Mouse (Mus musculus): ENCODE results near the gene Casp7. TPM values are rescaled to one million over a fixed set of nuclear protein-coding genes. Genes with fewer than 3 reads are reported as not detected.
"Not testable (repeated sequence)": the region's sequence is repeated elsewhere in the genome, so short reads cannot be mapped to it uniquely, and the experiment has no call there.

Gene Casp7
- 5.4 and 8.2 TPM in 2 replicates for polyA plus RNA-seq (2012; ENCODE audit: insufficient read depth, insufficient read length, missing spikeins)

GRCm38 (mm10) chr19:56396669-56397621 is at the start of gene Casp7:
Gene Casp7 (plus strand): TSS chr19:56397129.
- Histone ChIP-seq H3K4me3 (ENCODE audit: insufficient read depth, low read depth, low read length) (peak within 1 kb of the TSS; percentile 92), H3K4me1 (ENCODE audit: control insufficient read depth, insufficient read depth, insufficient read length, low read length) (0 out of 2 replicates have a peak, but pooled peaks cover 11% of the 10 kb centered on the region), H3K27ac (replicated peaks; ENCODE audit: low read depth, low read length) (peak within 1 kb of the TSS; percentile 72)

DNA sequence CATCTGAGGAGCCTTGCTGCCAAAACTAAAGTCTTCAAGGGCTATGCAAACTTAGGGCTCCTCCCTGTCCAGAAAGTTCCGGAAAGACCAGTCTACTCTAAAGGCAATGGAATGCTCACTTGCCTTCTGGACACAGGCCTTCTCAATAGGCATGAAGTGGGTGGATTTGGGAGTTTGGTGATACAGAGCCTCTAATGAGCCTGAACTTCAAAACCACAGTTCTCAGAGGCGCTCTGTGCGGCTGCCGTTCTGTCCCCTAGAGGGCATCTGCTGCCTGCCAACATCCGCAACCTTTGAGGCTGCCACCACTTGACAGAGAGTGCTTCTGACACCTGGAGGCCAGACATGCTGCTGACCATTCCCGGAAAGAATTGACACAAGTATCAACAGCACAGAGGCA is 47.6 kb upstream of the Casp7 start:
- Histone ChIP-seq H3K27ac (replicated peaks; ENCODE audit: low read depth, low read length) (no peak overlapping the region), H3K4me1 (ENCODE audit: control insufficient read depth, insufficient read depth, insufficient read length, low read length) (no peaks in the 10 kb centered on the region), H3K4me3 (ENCODE audit: insufficient read depth, low read depth, low read length) (no peak overlapping the region)

GRCm38 (mm10) chr19:56353689-56354088 is 43.2 kb upstream of the Casp7 start:
- Histone ChIP-seq H3K4me1 (ENCODE audit: control insufficient read depth, insufficient read depth, insufficient read length, low read length) (0 out of 2 replicates have a peak, but pooled peaks cover 2% of the 10 kb centered on the region), H3K4me3 (ENCODE audit: insufficient read depth, low read depth, low read length) (no peak overlapping the region), H3K27ac (replicated peaks; ENCODE audit: low read depth, low read length) (no peak overlapping the region)

DNA sequence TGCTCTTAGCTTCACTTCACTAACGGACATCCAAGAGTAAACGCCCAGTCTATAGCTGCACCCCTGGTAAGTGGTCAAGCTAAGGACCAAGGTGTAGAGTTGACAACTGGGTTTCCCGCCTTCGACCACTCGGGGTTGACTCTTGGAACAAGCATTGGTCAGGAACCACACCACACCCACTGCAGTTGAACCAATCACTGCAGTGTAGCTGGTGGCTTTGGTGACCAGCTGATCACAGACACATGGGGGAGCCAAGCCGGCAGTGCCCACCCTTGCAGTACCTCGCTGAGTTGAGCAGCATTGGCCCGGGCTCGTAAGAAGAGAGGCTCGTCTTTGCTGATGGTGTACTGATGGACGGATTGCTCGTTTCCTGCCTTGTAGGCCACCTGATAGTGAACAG is 41.7 kb upstream of the Casp7 start:
- Histone ChIP-seq H3K4me1 (ENCODE audit: control insufficient read depth, insufficient read depth, insufficient read length, low read length) (0 out of 2 replicates have a peak, but pooled peaks cover 2% of the 10 kb centered on the region), H3K4me3 (ENCODE audit: insufficient read depth, low read depth, low read length) (no peak overlapping the region), H3K27ac (replicated peaks; ENCODE audit: low read depth, low read length) (no peak overlapping the region)

DNA sequence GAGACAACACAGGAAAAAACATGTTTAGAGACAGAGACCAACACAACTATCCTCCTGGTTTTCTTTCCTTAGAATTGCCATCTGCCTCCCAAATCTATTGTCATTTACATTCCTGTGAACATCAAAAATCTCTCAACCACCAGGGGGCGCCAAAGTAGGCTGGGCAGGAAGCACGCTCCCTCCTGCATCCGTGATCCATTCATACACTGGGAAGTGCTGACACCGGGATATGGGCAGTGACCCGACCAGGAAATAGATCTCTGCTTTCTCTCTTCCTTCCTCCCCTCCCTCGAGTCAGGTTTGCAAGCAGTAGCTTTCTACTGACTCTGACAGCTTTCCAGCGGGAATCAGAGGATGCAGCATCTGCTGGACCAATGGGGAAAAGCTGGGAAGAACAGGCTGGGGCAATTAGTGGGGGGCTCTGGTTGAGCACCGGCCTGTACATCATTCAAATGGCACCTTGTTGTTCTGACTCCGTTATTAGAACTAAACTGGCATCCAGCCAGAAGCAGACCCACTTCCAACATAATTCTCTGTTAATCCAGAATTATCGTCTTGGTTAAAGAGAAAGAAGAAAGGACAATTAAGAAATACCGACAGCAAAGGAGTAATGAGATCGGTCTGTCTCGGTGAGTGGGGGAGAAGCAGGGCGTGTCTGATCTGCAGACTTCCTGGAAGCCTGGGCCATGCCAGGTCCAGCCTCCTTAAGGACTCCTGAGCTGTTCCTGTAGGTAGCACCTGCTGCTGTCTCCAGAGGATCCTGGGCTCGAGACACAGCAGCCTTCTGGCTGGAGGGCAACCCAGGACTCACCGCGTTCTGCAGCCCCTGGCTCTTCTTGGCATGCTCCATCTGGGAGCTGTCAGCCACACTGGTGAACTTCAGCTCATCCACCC is 40.2 kb upstream of the Casp7 start:
- Histone ChIP-seq H3K4me3 (ENCODE audit: insufficient read depth, low read depth, low read length) (peak overlapping the region; percentile 0; the same call in 1 of the 2 replicates), H3K4me1 (ENCODE audit: control insufficient read depth, insufficient read depth, insufficient read length, low read length) (0 out of 2 replicates have a peak, but pooled peaks cover 2% of the 10 kb centered on the region), H3K27ac (replicated peaks; ENCODE audit: low read depth, low read length) (no peak overlapping the region)

DNA sequence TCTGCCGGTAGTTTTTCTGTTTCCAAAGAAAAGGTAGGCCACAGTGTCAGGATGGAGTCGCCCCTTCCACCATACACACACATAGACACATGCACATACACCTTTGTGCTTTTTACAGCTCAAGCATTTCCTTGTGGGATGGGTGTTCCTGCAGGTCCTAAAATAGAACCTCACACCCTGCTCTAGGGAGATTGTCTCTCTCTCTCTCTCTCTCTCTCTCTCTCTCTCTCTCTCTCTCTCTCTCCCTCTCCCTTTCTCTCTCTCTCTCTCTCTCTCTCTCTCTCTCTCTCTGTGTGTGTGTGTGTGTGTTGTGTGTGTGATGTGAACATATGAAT is 39.6 kb upstream of the Casp7 start:
- not testable (repeated sequence) for H3K27ac ChIP-seq (replicated peaks; ENCODE audit: low read depth, low read length); H3K4me1 ChIP-seq (ENCODE audit: control insufficient read depth, insufficient read depth, insufficient read length, low read length); H3K4me3 ChIP-seq (ENCODE audit: insufficient read depth, low read depth, low read length)

- H3K4me1 ChIP-seq (ENCODE audit: control insufficient read depth, insufficient read depth, insufficient read length, low read length) = 0 out of 2 replicates have a peak, but pooled peaks cover 2% of the 10 kb centered on the region
- H3K27ac ChIP-seq (replicated peaks; ENCODE audit: low read depth, low read length) = no peak overlapping the region
- H3K4me3 ChIP-seq (ENCODE audit: insufficient read depth, low read depth, low read length) = no peak overlapping the region
Observed at GRCm38 (mm10) chr19:56358890-56359289, 38.0 kb upstream of the Casp7 start.

DNA sequence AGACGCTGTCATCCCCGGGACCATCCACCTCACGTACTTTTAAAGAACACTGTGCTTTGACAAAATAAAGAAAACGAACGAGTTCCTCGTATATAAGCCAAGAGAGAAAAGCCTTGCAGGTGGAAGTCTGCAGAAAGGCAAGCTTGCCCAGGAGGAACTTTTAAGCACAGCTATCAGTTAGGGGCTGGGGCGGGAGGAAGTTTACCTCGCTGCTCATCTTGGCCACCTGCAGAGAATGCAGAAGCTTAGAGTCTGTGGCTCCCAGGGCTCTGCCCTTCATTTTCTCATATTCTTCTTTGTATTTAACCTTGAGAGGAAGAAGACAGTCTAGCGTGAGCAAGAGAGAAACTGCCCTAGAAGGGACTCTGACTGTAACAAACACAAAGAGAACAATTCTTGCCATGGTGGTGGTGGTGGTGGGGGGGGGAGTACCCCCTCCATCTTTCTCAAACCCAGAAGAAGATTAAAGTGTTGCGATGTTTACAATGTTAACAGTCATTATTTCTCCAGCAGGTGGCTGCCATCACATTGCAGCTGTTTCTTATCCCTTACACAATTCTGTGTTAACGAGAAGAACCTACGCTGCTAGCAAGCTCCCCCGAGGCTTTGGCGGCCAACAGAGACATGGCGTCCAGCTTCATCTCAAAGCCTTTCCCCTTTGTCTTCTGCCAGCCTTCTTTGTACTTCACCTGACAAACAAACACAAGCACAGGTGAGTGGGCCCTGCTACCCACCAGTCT is 33.0 kb upstream of the Casp7 start:
- no peak overlapping the region for H3K27ac ChIP-seq (replicated peaks; ENCODE audit: low read depth, low read length)
- H3K4me3 ChIP-seq (ENCODE audit: insufficient read depth, low read depth, low read length) = no peak overlapping the region

GRCm38 (mm10) chr19:56364563-56364962 is 32.4 kb upstream of the Casp7 start:
- no peak overlapping the region for H3K27ac ChIP-seq (replicated peaks; ENCODE audit: low read depth, low read length)
- no peaks in the 10 kb centered on the region; the same call in 1 of the 2 replicates for H3K4me1 ChIP-seq (ENCODE audit: control insufficient read depth, insufficient read depth, insufficient read length, low read length)
- no peak overlapping the region for H3K4me3 ChIP-seq (ENCODE audit: insufficient read depth, low read depth, low read length)

More for the DNA sequence above, 33.0 kb upstream of the Casp7 start:
- no peaks in the 10 kb centered on the region; the same call in 1 of the 2 replicates for H3K4me1 ChIP-seq (ENCODE audit: control insufficient read depth, insufficient read depth, insufficient read length, low read length)

- H3K4me3 ChIP-seq (ENCODE audit: insufficient read depth, low read depth, low read length) = no peak overlapping the region
- H3K27ac ChIP-seq (replicated peaks; ENCODE audit: low read depth, low read length) = no peak overlapping the region
- H3K4me1 ChIP-seq (ENCODE audit: control insufficient read depth, insufficient read depth, insufficient read length, low read length) = no peaks in the 10 kb centered on the region; the same call in 1 of the 2 replicates
Observed at GRCm38 (mm10) chr19:56366168-56366567, 30.8 kb upstream of the Casp7 start.

GRCm38 (mm10) chr19:56366625-56367024 is 30.3 kb upstream of the Casp7 start:
- no peak overlapping the region for H3K27ac ChIP-seq (replicated peaks; ENCODE audit: low read depth, low read length)

DNA sequence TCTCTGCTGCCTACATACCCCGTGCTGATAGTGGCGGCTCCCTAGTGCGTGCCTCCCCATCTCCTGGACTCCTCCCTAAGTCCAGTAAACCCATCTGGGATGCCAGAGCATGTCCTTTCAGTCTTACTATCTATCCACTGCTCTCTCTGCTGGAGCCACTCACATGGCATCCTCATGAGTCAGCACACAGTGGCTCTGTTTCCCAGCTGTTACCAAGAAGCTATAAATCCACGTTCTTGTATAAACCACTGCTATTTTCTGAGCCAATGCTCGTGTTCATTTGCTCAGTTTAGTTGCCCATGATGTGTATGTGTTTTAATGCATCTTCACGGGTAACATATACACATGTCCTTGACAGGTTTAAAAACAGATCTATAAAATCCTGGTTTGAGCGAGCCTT is 29.2 kb upstream of the Casp7 start:
- Histone ChIP-seq H3K4me3 (ENCODE audit: insufficient read depth, low read depth, low read length) (no peak overlapping the region), H3K27ac (replicated peaks; ENCODE audit: low read depth, low read length) (no peak overlapping the region), H3K4me1 (ENCODE audit: control insufficient read depth, insufficient read depth, insufficient read length, low read length) (no peaks in the 10 kb centered on the region; the same call in 1 of the 2 replicates)

More at GRCm38 (mm10) chr19:56366625-56367024, 30.3 kb upstream of the Casp7 start:
- H3K4me1 ChIP-seq (ENCODE audit: control insufficient read depth, insufficient read depth, insufficient read length, low read length) = no peaks in the 10 kb centered on the region; the same call in 1 of the 2 replicates
- no peak overlapping the region for H3K4me3 ChIP-seq (ENCODE audit: insufficient read depth, low read depth, low read length)

- Histone ChIP-seq H3K4me3 (ENCODE audit: insufficient read depth, low read depth, low read length) (no peak overlapping the region), H3K4me1 (ENCODE audit: control insufficient read depth, insufficient read depth, insufficient read length, low read length) (no peaks in the 10 kb centered on the region; the same call in 1 of the 2 replicates), H3K27ac (replicated peaks; ENCODE audit: low read depth, low read length) (no peak overlapping the region)
Observed at GRCm38 (mm10) chr19:56368912-56369311, 28.0 kb upstream of the Casp7 start.

DNA sequence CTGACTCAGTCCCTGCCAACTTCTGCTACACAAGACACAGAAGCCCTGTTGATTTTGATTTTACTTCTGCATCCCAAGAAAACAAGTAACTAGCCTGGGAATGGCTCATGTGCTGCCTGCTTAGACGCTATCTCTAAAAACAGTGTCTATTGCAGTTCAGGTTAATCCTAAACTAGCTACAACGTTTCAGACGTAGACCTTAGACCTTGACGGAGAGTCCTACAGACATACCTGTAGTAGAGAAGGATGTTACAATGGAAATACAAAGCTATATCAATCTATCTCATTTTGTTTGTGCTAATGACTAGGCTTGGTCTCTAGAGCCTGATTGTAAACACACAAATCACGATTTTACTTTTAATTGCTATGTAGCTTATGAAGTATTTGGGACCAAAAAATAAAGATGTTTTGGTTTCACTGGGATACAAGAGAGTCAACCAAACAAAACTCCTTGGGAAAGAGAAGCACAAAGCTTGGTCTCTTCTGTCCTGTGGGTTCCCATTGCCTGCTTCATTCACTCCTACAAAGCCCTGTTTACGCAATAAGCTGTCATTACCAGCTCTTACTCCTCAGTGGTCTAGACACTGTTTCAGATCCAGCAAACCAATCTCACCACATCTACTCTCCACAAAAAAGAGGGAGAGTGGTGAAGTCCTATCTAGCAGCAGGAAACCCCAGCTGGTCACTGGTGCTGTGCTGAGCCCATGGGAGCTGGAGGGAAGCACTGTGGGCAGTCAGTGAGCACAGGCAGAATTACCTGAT is 26.4 kb upstream of the Casp7 start:
- H3K27ac ChIP-seq (replicated peaks; ENCODE audit: low read depth, low read length) = no peak overlapping the region
- H3K4me1 ChIP-seq (ENCODE audit: control insufficient read depth, insufficient read depth, insufficient read length, low read length) = no peaks in the 10 kb centered on the region; the same call in 1 of the 2 replicates
- H3K4me3 ChIP-seq (ENCODE audit: insufficient read depth, low read depth, low read length) = no peak overlapping the region
